9 mouse cellular contexts compared by ENCODE assay signal in the genomic region with DNA sequence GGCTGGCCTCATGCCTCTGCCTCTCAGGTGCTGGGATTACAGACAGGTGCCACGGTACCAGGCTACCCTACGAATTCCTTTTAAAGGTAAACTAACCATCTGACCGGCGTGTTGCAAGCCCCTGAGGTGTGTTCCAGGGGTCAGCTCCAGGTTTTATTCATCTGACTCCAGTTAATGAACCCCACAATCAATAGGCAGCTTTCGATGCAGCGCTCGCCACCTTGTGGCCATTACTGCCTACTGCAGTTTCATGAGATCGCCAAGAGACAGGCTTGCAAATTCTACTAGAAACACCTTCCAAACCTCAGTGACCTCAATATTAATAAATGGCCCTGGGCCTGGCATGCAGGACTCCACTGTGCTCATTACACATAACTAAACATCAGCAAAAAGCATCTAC. TPM values are rescaled to one million over a fixed set of nuclear protein-coding genes. Genes with fewer than 3 reads are reported as not detected.
DNase-seq lines count a peak whose midpoint lies in the region; ATAC-seq and TF ChIP-seq lines count a peak whose summit lies in the region.
"Had no signal": no experiment of that assay in that cellular context is flagged by ENCODE, and none has a peak within 500 bp of the region (broad histone marks: within the 10 kb centered on the region; RNA-seq: fewer than 3 reads in every experiment).

No protein-coding gene starts in this region.

- no peaks in the 10 kb centered on the region for H3K27me3 ChIP-seq in kidney, embryonic 16.5 days (ENCODE audit: insufficient read depth, low read length)
- H3K27me3 ChIP-seq in heart, postnatal 0 days (ENCODE audit: control insufficient read depth, insufficient read depth, low read length): no peaks in the 10 kb centered on the region
- H3K27me3 ChIP-seq: neural tube, embryonic 13.5 days had no signal

- H3K27ac ChIP-seq in kidney, embryonic 16.5 days (ENCODE audit: low read length): no peak overlapping the region
- H3K27ac ChIP-seq in heart, postnatal 0 days (ENCODE audit: low read depth): no peak overlapping the region
- H3K27ac ChIP-seq: neural tube, embryonic 13.5 days had no signal

- H3K4me2 ChIP-seq in kidney, embryonic 16.5 days (replicated peaks; ENCODE audit: low read depth, low read length): no peak overlapping the region
- H3K4me2 ChIP-seq in heart, postnatal 0 days (ENCODE audit: low read depth, low read length): no peak overlapping the region
- H3K4me2 ChIP-seq: neural tube, embryonic 13.5 days had no signal

- intact Hi-C loops in left cerebral cortex, postnatal 25 days (cut with DNase I): loop anchor here (2.0 kb wide), 2 partner anchors 105 to 189 kb away; no protein-coding TSS in a partner anchor

- H3K9ac ChIP-seq in kidney, embryonic 16.5 days (replicated peaks; ENCODE audit: low read length): no peak overlapping the region
- no peak overlapping the region for H3K9ac ChIP-seq in heart, postnatal 0 days (replicated peaks; ENCODE audit: low read depth, low read length)
- H3K9ac ChIP-seq: neural tube, embryonic 13.5 days had no signal

- TF ChIP-seq CTCF in heart, postnatal 0 days (IDR thresholded peaks at IDR 0.05; ENCODE audit: low read depth): peak; percentile 72

- no peak for TF ChIP-seq EP300 in heart, postnatal 0 days (IDR thresholded peaks at IDR 0.05; ENCODE audit: low read depth)

- ATAC-seq in kidney, embryonic 16.5 days (ENCODE audit: low FRiP score, low TSS enrichment): no peak
- no peak for ATAC-seq in heart, postnatal 0 days (ENCODE audit: insufficient read depth, low read depth)

- H3K4me3 ChIP-seq in kidney, embryonic 16.5 days (ENCODE audit: low read length): no peak overlapping the region
- H3K4me3 ChIP-seq in heart, postnatal 0 days (ENCODE audit: low read depth, low read length): no peak overlapping the region
- H3K4me3 ChIP-seq: neural tube, embryonic 13.5 days had no signal

- H3K36me3 ChIP-seq in kidney, embryonic 16.5 days (ENCODE audit: insufficient read depth, low read length): no peaks in the 10 kb centered on the region
- no peaks in the 10 kb centered on the region for H3K36me3 ChIP-seq in heart, postnatal 0 days (replicated peaks; ENCODE audit: control insufficient read depth, insufficient read depth, low read length)
- H3K36me3 ChIP-seq: neural tube, embryonic 13.5 days had no signal

- no peaks in the 10 kb centered on the region for H3K4me1 ChIP-seq in kidney, embryonic 16.5 days (ENCODE audit: insufficient read depth, low read length)
- H3K4me1 ChIP-seq in heart, postnatal 0 days (ENCODE audit: control insufficient read depth, insufficient read depth): no peaks in the 10 kb centered on the region
- H3K4me1 ChIP-seq: neural tube, embryonic 13.5 days had no signal

- DNase-seq in kidney, adult 11 months: peak; percentile 21
- DNase-seq in NIH3T3 (ENCODE audit: low read depth): peak; percentile 73
- peak; percentile 81 to 84 for DNase-seq in cerebellum, postnatal 25 days
- DNase-seq in heart, postnatal 0 days (ENCODE audit: low spot score): no peak
- peak; percentile 50 to 66 for DNase-seq in left cerebral cortex, postnatal 25 days (ENCODE audit: low spot score in 2 of 2)
- DNase-seq in natural killer cell, adult 2 months (ENCODE audit: low spot score in 2 of 2): peak; percentile 25 to 42
- DNase-seq in thymus, postnatal 25 days: peak; percentile 47

- H3K9me3 ChIP-seq in kidney, embryonic 16.5 days (ENCODE audit: low read length): no peaks in the 10 kb centered on the region
- no peaks in the 10 kb centered on the region for H3K9me3 ChIP-seq in heart, postnatal 0 days (replicated peaks; ENCODE audit: control insufficient read depth, low read length)
- H3K9me3 ChIP-seq: neural tube, embryonic 13.5 days had no signal

- 16% methylated on average over 8 of the region's 8 CpGs for WGBS in kidney, embryonic 16.5 days
- WGBS in heart, postnatal 0 days: 14% methylated on average over 8 of the region's 8 CpGs

RNA-seq across cellular contexts. Expression of gene Pla2g4d, which starts 9.0 kb away (rescaled TPM):
- polyA plus RNA-seq in kidney, embryonic 16.5 days (2015; fragmentation: Nextera tagmentation; extraction: Ambion mirVana): 0.04 and 0.14 TPM in 2 replicates
- total RNA-seq in heart, postnatal 0 days (2014; rRNA removed; ENCODE audit: low replicate concordance): not detected in 2 replicates
- not detected in 2 replicates for polyA plus RNA-seq in heart, postnatal 0 days (2015; fragmentation: Nextera tagmentation; extraction: Ambion mirVana)
- total RNA-seq in left cerebral cortex, postnatal 25 days (2021): not detected

RNA-seq across cellular contexts. Expression of gene Pla2g4f, which starts 34.0 kb away (rescaled TPM):
- polyA plus RNA-seq in kidney, embryonic 16.5 days (2015; fragmentation: Nextera tagmentation; extraction: Ambion mirVana): 0.07 TPM in 1 of 2 replicates, not detected in the other
- not detected in 2 replicates for total RNA-seq in heart, postnatal 0 days (2014; rRNA removed; ENCODE audit: low replicate concordance)
- 0.04 TPM in 1 of 2 replicates, not detected in the other for polyA plus RNA-seq in heart, postnatal 0 days (2015; fragmentation: Nextera tagmentation; extraction: Ambion mirVana)
- not detected for total RNA-seq in left cerebral cortex, postnatal 25 days (2021)
- polyA plus RNA-seq: neural tube, embryonic 13.5 days had no signal

RNA-seq across cellular contexts. Expression of gene Pla2g4e, which starts 34.8 kb away (rescaled TPM):
- 0.05 TPM in 1 of 2 replicates, not detected in the other for polyA plus RNA-seq in kidney, embryonic 16.5 days (2015; fragmentation: Nextera tagmentation; extraction: Ambion mirVana)
- total RNA-seq in heart, postnatal 0 days (2014; rRNA removed; ENCODE audit: low replicate concordance): 1.6 and 1.7 TPM in 2 replicates
- 2.9 TPM in 2 replicates for polyA plus RNA-seq in heart, postnatal 0 days (2015; fragmentation: Nextera tagmentation; extraction: Ambion mirVana)
- total RNA-seq in left cerebral cortex, postnatal 25 days (2021): 10 to 100 TPM; 18.9 to 21.8 TPM
